19 mouse cellular contexts compared by ENCODE assay signal in the genomic region with DNA sequence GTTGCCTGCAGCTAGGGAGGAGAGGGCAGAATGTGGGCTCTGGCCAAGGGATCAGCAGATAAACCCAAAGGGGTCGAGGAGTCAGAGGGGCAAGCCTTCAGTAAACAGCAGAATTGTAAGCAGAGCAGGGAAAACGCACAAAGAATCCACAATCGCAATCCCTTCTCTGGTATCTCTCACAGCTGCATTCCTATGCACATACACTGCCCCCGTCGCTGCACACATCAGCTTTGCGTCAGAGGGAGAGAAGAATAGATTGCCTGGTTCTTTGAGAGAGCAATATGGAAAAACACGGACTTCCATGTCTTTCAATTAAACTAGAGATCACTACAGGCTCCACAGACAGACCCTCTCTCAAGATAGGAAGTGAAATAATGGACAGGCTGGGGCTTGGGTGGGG. TPM values are rescaled to one million over a fixed set of nuclear protein-coding genes. Genes with fewer than 3 reads are reported as not detected.
DNase-seq lines count a peak whose midpoint lies in the region; ATAC-seq and TF ChIP-seq lines count a peak whose summit lies in the region.
"Had no signal": no experiment of that assay in that cellular context is flagged by ENCODE, and none has a peak within 500 bp of the region (broad histone marks: within the 10 kb centered on the region; RNA-seq: fewer than 3 reads in every experiment).

No protein-coding gene starts in this region.

- peak overlapping the region; percentile 38 for H3K4me2 ChIP-seq in heart, embryonic 11.5 days
- no peak overlapping the region; the same call in 1 of the 2 replicates for H3K4me2 ChIP-seq in lung, embryonic 14.5 days
- H3K4me2 ChIP-seq in intestine, embryonic 15.5 days (replicated peaks), result peak overlapping the region; percentile 1; the same call in 1 of the 2 replicates
- peak overlapping the region; percentile 15; the same call in 1 of the 2 replicates for H3K4me2 ChIP-seq in stomach, postnatal 0 days (replicated peaks; ENCODE audit: low read depth)
- H3K4me2 ChIP-seq: forebrain, embryonic 12.5 days; liver, embryonic 13.5 days; midbrain, embryonic 13.5 days had no signal

- TF ChIP-seq EP300 in stomach, postnatal 0 days (optimal IDR thresholded peaks at IDR 0.05), result no peak

- H3K4me3 ChIP-seq in heart, embryonic 11.5 days (ENCODE audit: low read depth, low read length), result no peak overlapping the region
- no peak overlapping the region for H3K4me3 ChIP-seq in lung, embryonic 14.5 days (ENCODE audit: low read depth, low read length)
- no peak overlapping the region for H3K4me3 ChIP-seq in intestine, embryonic 15.5 days (replicated peaks)
- H3K4me3 ChIP-seq in stomach, postnatal 0 days (ENCODE audit: low read depth, low read length), result no peak overlapping the region
- H3K4me3 ChIP-seq: forebrain, embryonic 12.5 days; liver, embryonic 13.5 days; midbrain, embryonic 13.5 days had no signal

- H3K9me3 ChIP-seq in heart, embryonic 11.5 days (replicated peaks; ENCODE audit: control insufficient read depth, low read length), result no peaks in the 10 kb centered on the region
- H3K9me3 ChIP-seq in lung, embryonic 14.5 days (ENCODE audit: low read depth, low read length), result no peaks in the 10 kb centered on the region
- no peaks in the 10 kb centered on the region for H3K9me3 ChIP-seq in intestine, embryonic 15.5 days
- H3K9me3 ChIP-seq in stomach, postnatal 0 days (ENCODE audit: control insufficient read depth, low read length), result no peaks in the 10 kb centered on the region
- H3K9me3 ChIP-seq: forebrain, embryonic 12.5 days; liver, embryonic 13.5 days; midbrain, embryonic 13.5 days had no signal

- no peaks in the 10 kb centered on the region for H3K27me3 ChIP-seq in heart, embryonic 11.5 days (ENCODE audit: control insufficient read depth, insufficient read depth, low read length)
- no peaks in the 10 kb centered on the region for H3K27me3 ChIP-seq in lung, embryonic 14.5 days (ENCODE audit: insufficient read depth, low read length)
- no peaks in the 10 kb centered on the region for H3K27me3 ChIP-seq in intestine, embryonic 15.5 days (replicated peaks)
- no peaks in the 10 kb centered on the region for H3K27me3 ChIP-seq in stomach, postnatal 0 days (ENCODE audit: control insufficient read depth, insufficient read depth, low read length)
- H3K27me3 ChIP-seq: CH12.LX; forebrain, embryonic 12.5 days; liver, embryonic 13.5 days; midbrain, embryonic 13.5 days had no signal

- H3K27ac ChIP-seq in heart, embryonic 11.5 days (ENCODE audit: low read depth, low read length), result peak overlapping the region; percentile 70
- peak overlapping the region; percentile 50; the same call in 1 of the 2 replicates for H3K27ac ChIP-seq in lung, embryonic 14.5 days (ENCODE audit: low read depth)
- H3K27ac ChIP-seq in intestine, embryonic 15.5 days, result peak overlapping the region; percentile 1; the same call in 1 of the 2 replicates
- H3K27ac ChIP-seq in stomach, postnatal 0 days (replicated peaks), result 0 out of 2 replicates have a peak overlapping the region, but pooled peaks have one; percentile 18
- H3K27ac ChIP-seq: forebrain, embryonic 12.5 days; liver, embryonic 13.5 days; midbrain, embryonic 13.5 days had no signal

- H3K4me1 ChIP-seq in heart, embryonic 11.5 days (ENCODE audit: control insufficient read depth, insufficient read depth, low read length), result peaks cover 13% of the 10 kb centered on the region
- H3K4me1 ChIP-seq in lung, embryonic 14.5 days (ENCODE audit: insufficient read depth), result peaks cover 19% of the 10 kb centered on the region
- H3K4me1 ChIP-seq in intestine, embryonic 15.5 days (replicated peaks), result peaks cover 18% of the 10 kb centered on the region
- H3K4me1 ChIP-seq in stomach, postnatal 0 days (replicated peaks; ENCODE audit: control insufficient read depth, insufficient read depth), result no peaks in the 10 kb centered on the region; the same call in 1 of the 2 replicates
- H3K4me1 ChIP-seq: forebrain, embryonic 12.5 days; liver, embryonic 13.5 days; midbrain, embryonic 13.5 days had no signal

- no peaks in the 10 kb centered on the region for H3K36me3 ChIP-seq in heart, embryonic 11.5 days (ENCODE audit: control insufficient read depth, insufficient read depth, low read length)
- H3K36me3 ChIP-seq in lung, embryonic 14.5 days (ENCODE audit: insufficient read depth), result no peaks in the 10 kb centered on the region
- no peaks in the 10 kb centered on the region for H3K36me3 ChIP-seq in intestine, embryonic 15.5 days
- no peaks in the 10 kb centered on the region for H3K36me3 ChIP-seq in stomach, postnatal 0 days (ENCODE audit: control insufficient read depth, insufficient read depth, low read length)
- H3K36me3 ChIP-seq: forebrain, embryonic 12.5 days; liver, embryonic 13.5 days; midbrain, embryonic 13.5 days had no signal

- no peak for TF ChIP-seq CTCF in lung, embryonic 14.5 days (IDR thresholded peaks at IDR 0.05; ENCODE audit: low read depth)
- no peak for TF ChIP-seq CTCF in stomach, postnatal 0 days (IDR thresholded peaks at IDR 0.05; ENCODE audit: low read depth)

- 27% methylated on average over 7 of the region's 7 CpGs for WGBS in heart, embryonic 11.5 days (ENCODE audit: insufficient replicate concordance)
- WGBS in lung, embryonic 14.5 days, result 19% methylated on average over 7 of the region's 7 CpGs
- 16% methylated on average over 7 of the region's 7 CpGs for WGBS in intestine, embryonic 15.5 days
- WGBS in stomach, postnatal 0 days, result 19% methylated on average over 7 of the region's 7 CpGs

- DNase-seq in heart, adult 18-20 months, result no peak
- DNase-seq in lung, embryonic 14.5 days, result peak; percentile 38
- DNase-seq in lung, postnatal 25 days (ENCODE audit: low spot score), result no peak
- no peak for DNase-seq in stomach, postnatal 0 days (ENCODE audit: low spot score)
- no peak for DNase-seq in cerebellum, adult 11-12 months
- DNase-seq in left cerebral cortex, adult 8-10 months (ENCODE audit: low spot score in 2 of 2), result no peak
- DNase-seq: adrenal gland, postnatal 14 days; cerebellum, adult 18-20 months; cerebellum, postnatal 36 days; gastrocnemius, postnatal 14 days; kidney, adult 9 months; left cerebral cortex, postnatal 4 days; liver, embryonic 13.5 days; thymus, postnatal 4 days had no signal

- ATAC-seq in heart, embryonic 11.5 days (replicated peaks; ENCODE audit: insufficient number of reproducible peaks, low FRiP score, low TSS enrichment), result no peak
- no peak for ATAC-seq in lung, embryonic 14.5 days (ENCODE audit: insufficient read depth)
- ATAC-seq in intestine, embryonic 15.5 days, result peak; percentile 36; the same call in 1 of the 2 replicates
- ATAC-seq in stomach, postnatal 0 days (ENCODE audit: low FRiP score, low TSS enrichment), result no peak
- ATAC-seq: midbrain, embryonic 13.5 days had no signal

- no peak overlapping the region for H3K9ac ChIP-seq in heart, embryonic 11.5 days (ENCODE audit: low read depth, low read length)
- H3K9ac ChIP-seq in lung, embryonic 14.5 days, result no peak overlapping the region
- no peak overlapping the region for H3K9ac ChIP-seq in intestine, embryonic 15.5 days
- no peak overlapping the region for H3K9ac ChIP-seq in stomach, postnatal 0 days (ENCODE audit: low read length)
- H3K9ac ChIP-seq: forebrain, embryonic 12.5 days; liver, embryonic 13.5 days; midbrain, embryonic 13.5 days had no signal

RNA-seq across cellular contexts. Expression of gene Arhgap28, which starts 58.5 kb away (rescaled TPM):
- polyA plus RNA-seq in heart, embryonic 11.5 days (2014; fragmentation: Nextera tagmentation; extraction: Ambion mirVana), result 25.9 and 30.8 TPM in 2 replicates
- total RNA-seq in heart, adult 18-20 months (2021), result 1 to 10 TPM; 1.4 to 1.8 TPM
- polyA plus RNA-seq in lung, embryonic 14.5 days (2014; fragmentation: Nextera tagmentation; extraction: Ambion mirVana), result 70.4 and 71.4 TPM in 2 replicates
- 17.5 and 19.1 TPM in 2 replicates for polyA plus RNA-seq in intestine, embryonic 15.5 days (2015; fragmentation: Nextera tagmentation; extraction: Ambion mirVana)
- polyA plus RNA-seq in stomach, postnatal 0 days (2015; fragmentation: Nextera tagmentation; extraction: Ambion mirVana), result 5.7 and 5.8 TPM in 2 replicates
- total RNA-seq in left cerebral cortex, adult 8-10 months (2022), result under 1 TPM; 0.51 to 0.68 (median 0.62) TPM
- total RNA-seq: CH12.LX had no signal

Comparison
In these comparisons a context has a peak if more than half of its experiments do, and no peak if none do; other contexts are left out.
1. H3K27ac ChIP-seq: peak in every context shown above with its lines; median percentile 70 in heart, embryonic 11.5 days; 50 in lung, embryonic 14.5 days; 18 in stomach, postnatal 0 days; 1 in intestine, embryonic 15.5 days.